In genomic region chr1:167689262-167690137, GRCm38 (mm10) we compare ENCODE assay signal across 8 mouse cellular contexts. TPM values are rescaled to one million over a fixed set of nuclear protein-coding genes. Genes with fewer than 3 reads are reported as not detected.
DNase-seq lines count a peak whose midpoint lies in the region; ATAC-seq and TF ChIP-seq lines count a peak whose summit lies in the region.
"Had no signal": no experiment of that assay in that cellular context is flagged by ENCODE, and none has a peak within 500 bp of the region (broad histone marks: within the 10 kb centered on the region; RNA-seq: fewer than 3 reads in every experiment).

No protein-coding gene starts in this region.

- H3K36me3 ChIP-seq in ES-Bruce4 (ENCODE audit: control insufficient read depth, insufficient read depth, low read length, poor library complexity, severe bottlenecking) (no peaks in the 10 kb centered on the region), ES-E14 (ENCODE audit: control insufficient read depth, insufficient read depth, low read length, poor library complexity, severe bottlenecking) (no peaks in the 10 kb centered on the region)
- H3K36me3 ChIP-seq in heart, embryonic 16.5 days (ENCODE audit: control insufficient read depth, insufficient read depth) = no peaks in the 10 kb centered on the region
- no peaks in the 10 kb centered on the region for H3K36me3 ChIP-seq in liver, postnatal 0 days (replicated peaks; ENCODE audit: insufficient read depth, low read length)

- peak overlapping the region; percentile 67 for H3K4me3 ChIP-seq in ES-Bruce4 (ENCODE audit: low read depth, low read length)
- peak overlapping the region; percentile 61 to 62 for H3K4me3 ChIP-seq in ES-E14 (ENCODE audit: insufficient read depth in 1 of 2, low read depth in 1 of 2, low read length in 2 of 2, poor library complexity in 1 of 2, severe bottlenecking in 1 of 2)
- peak overlapping the region; percentile 62 for H3K4me3 ChIP-seq in heart, embryonic 16.5 days (ENCODE audit: low read length)
- peak overlapping the region; percentile 37 for H3K4me3 ChIP-seq in liver, postnatal 0 days (ENCODE audit: low read depth, low read length)

- no peak for TF ChIP-seq EP300 in ES-Bruce4 (IDR thresholded peaks at IDR 0.05; ENCODE audit: insufficient read depth, low read depth, low read length)
- TF ChIP-seq EP300 in liver, postnatal 0 days (IDR thresholded peaks at IDR 0.05; ENCODE audit: low read depth) = no peak

- no peak for TF ChIP-seq POLR2A in ES-Bruce4 (IDR thresholded peaks at IDR 0.05; ENCODE audit: insufficient read depth, low read length)

- H3K9ac ChIP-seq in ES-Bruce4 (ENCODE audit: low read depth, poor library complexity, severe bottlenecking) (peak overlapping the region; percentile 65), ES-E14 (ENCODE audit: insufficient read depth, low read depth, low read length, poor library complexity, severe bottlenecking) (no peak overlapping the region)
- H3K9ac ChIP-seq in heart, embryonic 16.5 days (ENCODE audit: low read length) = no peak overlapping the region
- no peak overlapping the region for H3K9ac ChIP-seq in liver, postnatal 0 days (replicated peaks)

- H3K4me2 ChIP-seq in heart, embryonic 16.5 days (ENCODE audit: low read depth, low read length) = peak overlapping the region; percentile 91
- peak overlapping the region; percentile 64; the same call in 1 of the 2 replicates for H3K4me2 ChIP-seq in liver, postnatal 0 days (ENCODE audit: low read depth, low read length)

- peaks cover 23% of the 10 kb centered on the region for H3K27me3 ChIP-seq in ES-Bruce4 (ENCODE audit: control insufficient read depth, insufficient read depth, low read length, poor library complexity, severe bottlenecking)
- peaks cover 79% of the 10 kb centered on the region for H3K27me3 ChIP-seq in heart, embryonic 16.5 days (ENCODE audit: control insufficient read depth, insufficient read depth, low read length)
- H3K27me3 ChIP-seq in liver, postnatal 0 days (ENCODE audit: insufficient read depth, low read length) = peaks cover 84% of the 10 kb centered on the region

- H3K27ac ChIP-seq in ES-Bruce4 (ENCODE audit: insufficient read depth, low read length) = no peak overlapping the region
- H3K27ac ChIP-seq in ES-E14 (ENCODE audit: insufficient read depth, low read depth, low read length, poor library complexity, severe bottlenecking) = no peak overlapping the region
- no peak overlapping the region for H3K27ac ChIP-seq in heart, embryonic 16.5 days (ENCODE audit: low read length)
- H3K27ac ChIP-seq in liver, postnatal 0 days (ENCODE audit: low read depth) = no peak overlapping the region

- no peaks in the 10 kb centered on the region for H3K4me1 ChIP-seq in ES-Bruce4 (ENCODE audit: control insufficient read depth, insufficient read depth, low read length)
- H3K4me1 ChIP-seq in ES-E14 (ENCODE audit: control insufficient read depth in 2 of 2, insufficient read depth in 2 of 2, low read length in 2 of 2, poor library complexity in 1 of 2) = peaks cover 0 to 4% of the 10 kb centered on the region in 2 experiments; a peak in 1 of 4 replicates
- peaks cover 12% of the 10 kb centered on the region for H3K4me1 ChIP-seq in heart, embryonic 16.5 days (ENCODE audit: control insufficient read depth, insufficient read depth, low read length)
- no peaks in the 10 kb centered on the region for H3K4me1 ChIP-seq in liver, postnatal 0 days (ENCODE audit: insufficient read depth)

- in situ Hi-C loops in ES-E14 (cut with MboI; ENCODE audit: low sequenced_read_pairs in 2 of 2, unreplicated experiment in 2 of 2) = loop anchor here in 1 of 2 experiments (10.0 kb wide), 1 partner anchor 205 kb away; no protein-coding TSS in a partner anchor

- no peaks in the 10 kb centered on the region for H3K9me3 ChIP-seq in ES-Bruce4 (replicated peaks; ENCODE audit: control insufficient read depth, insufficient read depth, low read length, poor library complexity, severe bottlenecking)
- no peaks in the 10 kb centered on the region for H3K9me3 ChIP-seq in ES-E14 (ENCODE audit: control insufficient read depth, insufficient read depth, low read depth, low read length)
- H3K9me3 ChIP-seq in heart, embryonic 16.5 days (replicated peaks; ENCODE audit: control insufficient read depth, low read length) = peaks cover 3% of the 10 kb centered on the region
- H3K9me3 ChIP-seq in liver, postnatal 0 days (ENCODE audit: low read length) = no peaks in the 10 kb centered on the region

- TF ChIP-seq CTCF in ES-Bruce4 (IDR thresholded peaks at IDR 0.05; ENCODE audit: low read depth, low read length) = no peak
- TF ChIP-seq CTCF in liver, postnatal 0 days (IDR thresholded peaks at IDR 0.05; ENCODE audit: low read depth) = no peak

- ATAC-seq in heart, embryonic 16.5 days (replicated peaks; ENCODE audit: extremely low read depth, insufficient read depth, low FRiP score) = peak; percentile 43
- ATAC-seq in liver, postnatal 0 days = no peak

- intact Hi-C loops in gastrocnemius, postnatal 14 days (cut with DNase I; ENCODE audit: low total_unique reads) = no loop called here

- DNase-seq in ES-E14 (ENCODE audit: low read depth, low spot score) = no peak
- no peak for DNase-seq in liver, postnatal 0 days
- DNase-seq in spleen, postnatal 4 days (ENCODE audit: low spot score in 2 of 2) = no peak
- DNase-seq in gastrocnemius, postnatal 14 days = no peak
- DNase-seq in adrenal gland, adult 8-10 months = no peak

- WGBS in heart, embryonic 16.5 days = 2% methylated on average over 36 of the region's 36 CpGs
- WGBS in liver, postnatal 0 days (ENCODE audit: insufficient replicate concordance) = 4% methylated on average over 36 of the region's 36 CpGs

TF ChIP-seq in ES-E14, 5 proteins besides CTCF, POLR2A, EP300 and RAD21:
- TF ChIP-seq MAFK (IDR thresholded peaks at IDR 0.05; ENCODE audit: insufficient read depth, low read depth, low read length) (no peak), ZNF384 (IDR thresholded peaks at IDR 0.05; ENCODE audit: low read depth, low read length) (no peak), ZC3H11A (IDR thresholded peaks at IDR 0.05; ENCODE audit: borderline replicate concordance, low read depth, low read length) (no peak), CHD2 (IDR thresholded peaks at IDR 0.05; ENCODE audit: low read depth, low read length) (no peak), HCFC1 (IDR thresholded peaks at IDR 0.05; ENCODE audit: borderline replicate concordance, insufficient read depth, low read length) (no peak)

RNA-seq across cellular contexts. Expression of gene Lmx1a, which starts 0.5 kb away (rescaled TPM):
- 0.18 and 0.21 TPM in 2 replicates for polyA plus RNA-seq in ES-Bruce4 (2011; ENCODE audit: insufficient read depth, insufficient read length, low read depth, missing spikeins)
- total RNA-seq in ES-E14 (2012; rRNA removed) = 1.4 and 2.0 TPM in 2 replicates
- 0.06 TPM in 1 of 2 replicates, not detected in the other for polyA plus RNA-seq in heart, embryonic 16.5 days (2015; fragmentation: Nextera tagmentation; extraction: Ambion mirVana)
- not detected in 2 replicates for polyA plus RNA-seq in liver, postnatal 0 days (2015; fragmentation: Nextera tagmentation; extraction: Ambion mirVana)
- under 1 TPM; 0.24 to 0.74 TPM for total RNA-seq in gastrocnemius, postnatal 14 days (2021)
- under 1 TPM in 1 of 4 experiments, not detected in 3; 0.07 TPM for total RNA-seq in adrenal gland, adult 8-10 months (2022)
- total RNA-seq: adrenal gland, postnatal 25 days had no signal
